Comparison of ENCODE assay signal across 9 mouse cellular contexts in genomic region chr7:114922155-114922554, GRCm38 (mm10).
A peak's percentile ranks its signal among the peaks of the same experiment; 100 is the strongest.
DNase-seq lines count a peak whose midpoint lies in the region; ATAC-seq lines count a peak whose summit lies in the region.
"Had no signal": no experiment of that assay in that cellular context is flagged by ENCODE, and none has a peak within 500 bp of the region (broad histone marks: within the 10 kb centered on the region; RNA-seq: fewer than 3 reads in every experiment).

No protein-coding gene starts in this region.

- ATAC-seq in hindbrain, embryonic 14.5 days (ENCODE audit: low FRiP score): peak; percentile 65; the same call in 1 of the 2 replicates
- no peak for ATAC-seq in erythroid progenitor cell, adult 5-6 weeks (replicated peaks; ENCODE audit: low FRiP score, poor library complexity, severe bottlenecking)

- H3K9me3 ChIP-seq in hindbrain, embryonic 14.5 days (ENCODE audit: control insufficient read depth, low read length): no peaks in the 10 kb centered on the region
- H3K9me3 ChIP-seq: liver, embryonic 15.5 days had no signal

- H3K4me1 ChIP-seq in hindbrain, embryonic 14.5 days (replicated peaks; ENCODE audit: control insufficient read depth, insufficient read depth, low read length): no peaks in the 10 kb centered on the region
- H3K4me1 ChIP-seq: liver, embryonic 15.5 days had no signal

- peaks cover 3% of the 10 kb centered on the region; the same call in 1 of the 2 replicates for H3K27me3 ChIP-seq in hindbrain, embryonic 14.5 days (ENCODE audit: control insufficient read depth, insufficient read depth, low read length)
- H3K27me3 ChIP-seq: liver, embryonic 15.5 days had no signal

- 4% methylated on average over 3 of the region's 3 CpGs for WGBS in hindbrain, embryonic 14.5 days

- no peak overlapping the region for H3K4me3 ChIP-seq in hindbrain, embryonic 14.5 days (replicated peaks; ENCODE audit: low read length)
- H3K4me3 ChIP-seq: liver, embryonic 15.5 days had no signal

- no peaks in the 10 kb centered on the region for H3K36me3 ChIP-seq in hindbrain, embryonic 14.5 days (replicated peaks; ENCODE audit: control insufficient read depth, insufficient read depth)
- H3K36me3 ChIP-seq: liver, embryonic 15.5 days had no signal

- DNase-seq in ZHBTc4 (ENCODE audit: low read depth, low spot score): peak; percentile 86
- DNase-seq in cerebellum, adult 9-11 months: peak; percentile 11
- peak; percentile 39 to 65 for DNase-seq in frontal cortex, postnatal 14 days (ENCODE audit: low spot score in 2 of 2)
- peak; percentile 82 for DNase-seq in hindbrain, embryonic 14.5 days (ENCODE audit: low spot score)
- peak; percentile 63 to 80 for DNase-seq in layer of hippocampus, postnatal 14 days (ENCODE audit: low spot score in 2 of 2)
- DNase-seq in lung, postnatal 36 days: peak; percentile 73
- DNase-seq in right cerebral cortex, postnatal 4 days: peak; percentile 75

- no peak overlapping the region for H3K27ac ChIP-seq in hindbrain, embryonic 14.5 days
- H3K27ac ChIP-seq: liver, embryonic 15.5 days had no signal

- H3K4me2 ChIP-seq in hindbrain, embryonic 14.5 days (replicated peaks): no peak overlapping the region
- H3K4me2 ChIP-seq: liver, embryonic 15.5 days had no signal

- no peak overlapping the region for H3K9ac ChIP-seq in hindbrain, embryonic 14.5 days
- H3K9ac ChIP-seq: liver, embryonic 15.5 days had no signal

Comparison
In these comparisons a context has a peak if more than half of its experiments do, and no peak if none do; other contexts are left out.
1. DNase-seq: peak in every context shown above with its lines; median percentile 86 in ZHBTc4; 82 in hindbrain, embryonic 14.5 days; 75 in right cerebral cortex, postnatal 4 days; 73 in lung, postnatal 36 days; 72 in layer of hippocampus, postnatal 14 days; 52 in frontal cortex, postnatal 14 days; 11 in cerebellum, adult 9-11 months.